Mouse (Mus musculus) lung, postnatal 0 days (tissue): Measurements from ENCODE around the gene Nudc. TPM values are rescaled to one million over a fixed set of nuclear protein-coding genes. Genes with fewer than 3 reads are reported as not detected.
A peak's percentile ranks its signal among the peaks of the same experiment; 100 is the strongest.

Source experiments
- ATAC-seq: fragments of 200-750 bp; cut with Nextera tagmentation; 2 replicates; pipeline ENCODE4 v1.8.0; 2017; ENCODE audit warnings: moderate library complexity
- DNase-seq: peaks from one replicate; pipeline ENCODE4 v3.0.0-alpha.2; 2016; ENCODE audit warnings: low spot score
- H3K27ac ChIP-seq: fragments of 300-500 bp; sonication (generic); 2 replicates; pipeline ENCODE4 v1.5.1; 2014; ENCODE audit warnings: antibody characterized with exemption, mild to moderate bottlenecking, low read length, mixed read lengths
- H3K27me3 ChIP-seq: fragments of 300-500 bp; sonication (generic); replicated peaks from 2 replicates; pipeline ENCODE4 v1.6.1; 2014; ENCODE audit warnings: low read length, mixed read lengths; ENCODE audit not compliant: insufficient read depth
- H3K36me3 ChIP-seq: fragments of 300-500 bp; sonication (generic); 2 replicates; pipeline ENCODE4 v1.6.1; 2014; ENCODE audit warnings: low read length, mixed read lengths; ENCODE audit not compliant: insufficient read depth
- H3K4me1 ChIP-seq: fragments of 300-500 bp; sonication (generic); 2 replicates; pipeline ENCODE4 v1.6.1; 2014; ENCODE audit warnings: antibody characterized with exemption, low read depth, low read length, mixed read lengths; ENCODE audit not compliant: insufficient read depth
- H3K4me2 ChIP-seq: fragments of 300-500 bp; sonication (generic); replicated peaks from 2 replicates; pipeline ENCODE4 v1.6.1; 2014; ENCODE audit warnings: low read depth, mild to moderate bottlenecking, low read length, moderate library complexity, mixed read lengths
- H3K4me3 ChIP-seq: fragments of 300-500 bp; sonication (generic); 2 replicates; pipeline ENCODE4 v1.5.1; 2014; ENCODE audit warnings: low read depth, low read length
- H3K9ac ChIP-seq: fragments of 300-500 bp; sonication (generic); replicated peaks from 2 replicates; pipeline ENCODE4 v1.6.1; 2014; ENCODE audit warnings: low read depth, mild to moderate bottlenecking
- H3K9me3 ChIP-seq: fragments of 300-500 bp; sonication (generic); 2 replicates; pipeline ENCODE4 v1.6.1; 2016; ENCODE audit warnings: low read length, mixed read lengths
- CTCF ChIP-seq: IDR thresholded peaks from 2 replicates; pipeline ENCODE4 v1.5.1; 2016; ENCODE audit warnings: antibody characterized with exemption, mild to moderate bottlenecking
- EP300 ChIP-seq: IDR thresholded peaks from 2 replicates; pipeline ENCODE4 v1.6.1; 2016; ENCODE audit warnings: antibody characterized with exemption, mild to moderate bottlenecking, control low read depth
- WGBS: fragments of 180-500 bp; shearing (Covaris S2); extraction: QIAGEN DNeasy Blood & Tissue Kit; methylation state at CpG from one replicate; pipeline ENCODE4 v1.1.7; 2014; 5-methylcytosine and 5-hydroxymethylcytosine counted together
- polyA plus RNA-seq: library from polyadenylated mRNA; unstranded; fragments of >200 nt; fragmentation: Nextera tagmentation; extraction: Ambion mirVana; gene quantifications from 2 replicates; pipeline ENCODE4 v1.2.1, GENCODE M21; 2015

Nudc gene
- polyA plus RNA-seq, 1 experiment from 2014 or later, result 130 TPM

DNA sequence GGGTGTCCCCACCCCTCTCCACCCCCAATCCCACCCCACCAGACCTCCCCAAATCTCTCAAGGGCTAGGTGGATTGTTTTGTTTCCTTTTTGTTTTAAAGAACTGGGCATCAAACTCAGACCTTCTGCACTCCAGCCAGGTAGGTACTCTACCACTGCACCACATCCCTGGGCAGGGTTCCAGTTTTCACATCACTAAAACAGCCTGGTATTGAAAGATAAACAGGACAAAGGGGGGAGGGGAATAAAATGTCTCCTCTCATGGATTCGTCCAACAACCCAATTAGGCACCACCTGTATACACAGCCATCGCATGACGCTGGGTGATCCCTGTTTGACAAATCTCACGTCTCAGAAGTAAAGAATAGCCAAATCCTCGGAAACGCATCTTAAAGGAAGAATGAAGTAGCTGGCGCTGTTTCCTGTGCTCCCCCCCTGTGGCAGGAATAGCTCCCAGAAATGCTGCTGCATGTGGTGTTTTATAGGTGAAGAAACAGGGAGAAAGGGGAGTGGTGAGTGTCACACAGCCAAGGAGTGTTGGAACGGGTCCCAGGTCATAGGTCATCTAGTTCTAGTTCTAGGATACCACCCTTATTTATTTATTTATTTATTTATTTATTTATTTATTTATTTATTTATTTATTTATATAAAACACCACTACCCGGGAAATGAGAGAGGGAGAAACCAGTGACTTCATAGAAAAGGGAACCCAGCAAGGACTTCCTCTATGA, 40.9 kb downstream of the Nudc start:
- H3K4me1 ChIP-seq, result no peaks in the 10 kb centered on the region
- no peaks in the 10 kb centered on the region for H3K9me3 ChIP-seq
- H3K27me3 ChIP-seq, result peaks cover 16% of the 10 kb centered on the region; the same call in 1 of the 2 replicates
- 46% methylated on average over 9 of the region's 9 CpGs for WGBS
- no peak for ATAC-seq
- no peak overlapping the region for H3K4me3 ChIP-seq
- no peak overlapping the region for H3K9ac ChIP-seq
- no peaks in the 10 kb centered on the region for H3K36me3 ChIP-seq
- DNase-seq, result no peak
- H3K4me2 ChIP-seq, result no peak overlapping the region
- H3K27ac ChIP-seq, result no peak overlapping the region
- TF ChIP-seq EP300 (no peak), CTCF (no peak)

DNA sequence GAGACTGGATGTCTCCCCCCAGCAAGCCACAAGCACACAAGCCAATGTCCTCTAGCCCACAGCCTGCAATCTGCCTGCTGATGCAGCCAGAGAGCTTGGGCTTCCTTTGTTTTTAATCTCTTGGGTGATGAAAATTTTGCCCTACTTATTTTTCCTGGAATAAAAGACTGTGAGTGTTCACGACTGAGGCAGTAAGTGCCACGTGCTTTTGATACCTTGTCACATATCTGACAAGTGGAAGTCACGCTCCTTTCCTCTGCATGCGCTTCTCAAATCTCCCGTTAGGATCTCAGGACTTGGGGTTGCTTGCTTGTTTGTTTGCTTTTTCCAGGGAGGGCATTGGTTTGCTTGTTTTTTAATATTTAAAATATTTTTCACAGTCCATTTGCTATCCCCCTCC, 41.5 kb downstream of the Nudc start:
- no peak for ATAC-seq
- H3K27me3 ChIP-seq, result peaks cover 22% of the 10 kb centered on the region; the same call in 1 of the 2 replicates
- no peak overlapping the region for H3K9ac ChIP-seq

DNA sequence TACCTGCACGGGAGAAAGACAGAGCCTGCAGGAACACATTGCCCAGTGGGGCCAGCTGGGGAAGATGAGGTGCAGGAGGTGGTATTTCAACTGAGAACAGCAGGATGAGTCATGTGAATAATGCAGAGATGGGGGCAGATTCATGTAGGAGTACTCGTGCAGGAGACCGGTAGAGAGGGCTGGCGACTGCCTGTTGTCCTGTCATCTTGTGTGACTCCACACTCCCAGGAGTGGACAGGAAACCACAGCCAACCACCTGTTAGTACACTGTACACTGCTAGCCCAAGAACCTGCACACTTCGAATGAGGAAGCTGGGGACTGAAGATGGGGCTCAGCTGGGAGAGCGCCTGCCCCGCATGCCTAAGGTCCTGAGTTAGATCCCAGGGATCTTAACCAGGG, 44.3 kb downstream of the Nudc start:
- peaks cover 14% of the 10 kb centered on the region for H3K4me1 ChIP-seq
- no peak for ATAC-seq
- H3K9ac ChIP-seq, result no peak overlapping the region
- TF ChIP-seq CTCF, result no peak
- no peak for TF ChIP-seq EP300
- peaks cover 49% of the 10 kb centered on the region for H3K27me3 ChIP-seq
- no peak for DNase-seq
- no peak overlapping the region for H3K4me2 ChIP-seq
- no peaks in the 10 kb centered on the region for H3K36me3 ChIP-seq
- H3K4me3 ChIP-seq, result no peak overlapping the region
- WGBS, result 55% methylated on average over 7 of the region's 7 CpGs
- H3K9me3 ChIP-seq, result no peaks in the 10 kb centered on the region
- H3K27ac ChIP-seq, result no peak overlapping the region

More for the DNA sequence above, 41.5 kb downstream of the Nudc start:
- Histone ChIP-seq H3K27ac (no peak overlapping the region), H3K4me3 (no peak overlapping the region), H3K9me3 (no peaks in the 10 kb centered on the region), H3K4me2 (no peak overlapping the region), H3K36me3 (no peaks in the 10 kb centered on the region), H3K4me1 (no peaks in the 10 kb centered on the region)
- TF ChIP-seq CTCF, result no peak
- TF ChIP-seq EP300, result no peak
- 35% methylated on average over 5 of the region's 5 CpGs for WGBS
- no peak for DNase-seq

DNA sequence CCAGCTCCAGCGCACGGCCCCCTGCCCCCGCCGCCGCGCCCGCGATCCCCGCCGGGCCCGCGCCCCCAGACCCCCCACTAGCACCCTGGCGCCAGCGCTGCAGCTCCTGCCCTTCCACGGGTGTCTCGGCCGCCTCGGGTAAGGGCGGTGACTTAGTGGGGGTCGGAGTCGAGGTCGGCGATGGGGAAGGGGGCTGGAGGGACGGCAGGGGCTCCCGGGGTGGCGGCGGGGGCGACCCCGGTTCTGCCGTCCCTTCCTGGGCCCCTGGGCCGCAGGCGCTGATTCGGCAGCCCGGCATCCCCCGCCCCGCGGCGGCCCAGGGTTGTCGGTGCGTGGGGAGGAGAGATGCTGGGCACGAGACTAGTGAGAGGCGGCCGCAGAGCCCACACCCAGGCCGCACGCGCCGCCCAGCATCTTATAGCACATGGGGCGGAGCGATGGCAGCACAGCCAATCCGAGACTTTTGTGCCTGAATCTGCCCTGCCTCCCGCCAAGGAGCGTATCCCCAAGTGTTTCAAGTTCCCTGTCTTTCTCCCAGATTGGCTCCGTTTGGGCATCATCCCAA, 47.6 kb downstream of the Nudc start, which contains the start of gene Trnp1:
Trnp1 (minus strand) TSS at position 391 of the 565 bp plus-strand sequence.
- H3K4me3 ChIP-seq, result peak within 1 kb of the TSS; percentile 43
- no peak within 1 kb of the TSS for H3K27ac ChIP-seq
- WGBS, result 1% methylated on average over 33 of the region's 53 CpGs
- H3K36me3 ChIP-seq, result no peaks in the 10 kb centered on the region
- no peak within 1 kb of the TSS for H3K9ac ChIP-seq
- H3K27me3 ChIP-seq, result peaks cover 53% of the 10 kb centered on the region
- ATAC-seq, result peak; percentile 85
- H3K9me3 ChIP-seq, result no peaks in the 10 kb centered on the region
- TF ChIP-seq EP300, result no peak
- TF ChIP-seq CTCF, result no peak
- DNase-seq, result peak; percentile 90
- H3K4me2 ChIP-seq, result peak within 1 kb of the TSS; percentile 94
- peaks cover 17% of the 10 kb centered on the region for H3K4me1 ChIP-seq

DNA sequence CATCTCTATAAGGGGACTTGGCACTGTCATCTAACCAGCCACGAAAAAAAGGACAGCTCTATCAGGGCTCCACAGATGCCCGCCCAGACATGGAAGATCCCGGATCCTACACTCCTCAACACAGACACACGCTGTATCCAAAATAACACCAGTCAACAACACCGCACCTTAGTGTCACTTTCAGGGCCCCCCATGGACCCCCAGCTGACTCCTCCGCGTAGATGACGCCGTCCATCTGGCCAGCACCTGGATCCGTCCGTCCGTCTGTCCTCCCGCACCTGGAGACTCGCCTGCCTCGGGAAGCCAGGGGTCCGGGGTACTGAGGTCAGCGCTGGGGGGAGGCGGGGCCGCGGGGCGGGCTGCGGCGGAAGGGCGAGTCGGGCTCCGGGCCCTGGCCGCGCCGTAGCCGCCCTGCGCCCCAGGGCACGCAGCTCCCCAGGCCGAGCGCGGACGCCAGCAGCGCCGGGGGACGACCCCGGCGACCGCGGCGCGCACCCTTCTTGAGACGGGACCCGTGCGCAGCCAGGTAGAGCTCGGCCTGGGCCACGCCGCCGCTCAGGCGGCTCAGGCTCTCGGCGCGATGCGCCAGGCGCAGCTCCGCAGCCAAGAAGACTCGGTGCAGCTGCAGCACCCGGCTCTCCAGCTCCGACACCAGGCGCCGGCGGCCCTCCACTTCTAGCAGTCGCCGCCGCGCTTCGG, 48.2 kb downstream of the Nudc start:
- H3K9me3 ChIP-seq, result no peaks in the 10 kb centered on the region
- DNase-seq (no peak), ATAC-seq (peak; percentile 22)
- H3K27ac ChIP-seq, result no peak overlapping the region
- peaks cover 17% of the 10 kb centered on the region for H3K4me1 ChIP-seq
- no peaks in the 10 kb centered on the region for H3K36me3 ChIP-seq
- peak overlapping the region; percentile 94 for H3K4me2 ChIP-seq
- H3K27me3 ChIP-seq, result peaks cover 53% of the 10 kb centered on the region
- no peak overlapping the region for H3K9ac ChIP-seq
- WGBS, result 2% methylated on average over 47 of the region's 70 CpGs
- H3K4me3 ChIP-seq, result peak overlapping the region; percentile 43
- no peak for TF ChIP-seq EP300
- TF ChIP-seq CTCF, result no peak

DNA sequence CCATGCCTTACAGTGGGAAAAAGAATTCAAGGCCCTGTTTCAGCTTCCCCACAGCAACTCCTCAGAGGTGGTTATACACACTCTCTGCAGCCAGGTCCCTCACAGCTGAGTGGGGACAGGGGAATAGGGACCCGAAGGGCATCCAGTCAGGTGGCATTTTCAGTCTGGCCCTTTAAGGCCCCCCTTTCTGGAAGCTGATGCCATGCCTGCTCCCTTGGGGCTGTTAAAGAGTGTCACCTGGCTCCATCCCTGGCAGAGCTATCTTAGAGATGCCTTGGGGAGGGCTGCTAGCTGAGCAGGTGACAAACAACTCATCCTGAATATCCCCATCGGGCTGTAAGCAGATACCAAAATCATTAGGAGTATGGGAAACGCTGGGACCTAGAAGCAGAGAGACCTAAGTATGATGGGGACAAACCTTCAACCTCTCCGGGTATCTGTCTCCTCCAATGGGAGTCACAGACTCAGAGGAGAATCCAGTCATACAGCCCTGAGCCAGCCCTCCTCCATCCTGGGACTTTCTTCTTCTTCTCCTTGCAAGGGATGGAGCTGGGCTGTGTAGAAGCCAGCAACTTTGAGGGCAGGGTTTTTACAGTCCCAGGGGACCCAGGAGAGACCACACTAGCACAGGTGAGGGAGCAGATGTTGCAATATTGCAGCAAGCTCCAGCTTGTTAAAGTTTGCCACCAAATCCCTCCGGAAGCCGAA, 48.9 kb downstream of the Nudc start:
- Histone ChIP-seq H3K9me3 (no peaks in the 10 kb centered on the region), H3K27me3 (peaks cover 53% of the 10 kb centered on the region), H3K27ac (no peak overlapping the region), H3K4me1 (peaks cover 17% of the 10 kb centered on the region), H3K36me3 (no peaks in the 10 kb centered on the region), H3K9ac (no peak overlapping the region), H3K4me2 (no peak overlapping the region; the same call in 1 of the 2 replicates), H3K4me3 (no peak overlapping the region)
- no peak for TF ChIP-seq EP300
- TF ChIP-seq CTCF, result no peak
- ATAC-seq (no peak), DNase-seq (no peak)
- WGBS, result 28% methylated on average over 6 of the region's 6 CpGs
